Mouse (Mus musculus) thymus, adult 2 months (tissue): ENCODE results near the gene Csnk1g2. TPM values are rescaled to one million over a fixed set of nuclear protein-coding genes. Genes with fewer than 3 reads are reported as not detected.

Source experiments
- DNase-seq: peaks from one replicate; pipeline ENCODE4 v3.0.0; 2021
- H3K27ac ChIP-seq: fragments of 200-500 bp; 2 replicates; pipeline ENCODE4 v1.5.1; 2012; ENCODE audit warnings: low read length, control low read depth; ENCODE audit not compliant: control insufficient read depth, insufficient read depth
- H3K27me3 ChIP-seq: fragments of 200-500 bp; 2 replicates; pipeline ENCODE4 v1.6.1; 2012; ENCODE audit warnings: mild to moderate bottlenecking, low read length, moderate library complexity, mixed read lengths; ENCODE audit not compliant: control insufficient read depth, insufficient read depth
- H3K36me3 ChIP-seq: fragments of 200-500 bp; 2 replicates; pipeline ENCODE4 v1.6.1; 2012; ENCODE audit warnings: mild to moderate bottlenecking, low read length, moderate library complexity; ENCODE audit not compliant: control insufficient read depth, insufficient read depth
- H3K4me1 ChIP-seq: fragments of 200-500 bp; replicated peaks from 2 replicates; pipeline ENCODE4 v1.6.1; 2012; ENCODE audit warnings: low read length; ENCODE audit not compliant: control insufficient read depth, insufficient read depth
- H3K4me3 ChIP-seq: fragments of 200-500 bp; 2 replicates; pipeline ENCODE4 v1.5.1; 2012; ENCODE audit warnings: mild to moderate bottlenecking, low read length, control low read depth, moderate library complexity; ENCODE audit not compliant: control insufficient read depth, insufficient read depth
- CTCF ChIP-seq: fragments of 200-500 bp; IDR thresholded peaks from 2 replicates; pipeline ENCODE4 v1.5.1; 2012; ENCODE audit warnings: mild to moderate bottlenecking, control low read depth, low read length, moderate library complexity, borderline replicate concordance; ENCODE audit not compliant: control insufficient read depth, poor library complexity, insufficient read depth; ENCODE audit errors: extremely low read depth
- POLR2A ChIP-seq: fragments of 200-500 bp; IDR thresholded peaks from 2 replicates; pipeline ENCODE4 v1.6.1; 2012; ENCODE audit warnings: mild to moderate bottlenecking, low read length, control low read depth, moderate library complexity; ENCODE audit not compliant: control insufficient read depth, poor library complexity, insufficient read depth; ENCODE audit errors: extremely low read depth
- WGBS: fragments of 180-500 bp; shearing (Covaris S2); methylation state at CpG from one replicate; pipeline ENCODE4 v1.1.7; 2018; 5-methylcytosine and 5-hydroxymethylcytosine counted together
- polyA plus RNA-seq: library from polyadenylated mRNA; depleted of rRNA; stranded (reverse); fragments of >200 nt; gene quantifications from 2 replicates; pipeline ENCODE4 v1.2.3, GENCODE M21; 2012

Csnk1g2 gene
- polyA plus RNA-seq, 1 experiment, result 492 TPM

DNA sequence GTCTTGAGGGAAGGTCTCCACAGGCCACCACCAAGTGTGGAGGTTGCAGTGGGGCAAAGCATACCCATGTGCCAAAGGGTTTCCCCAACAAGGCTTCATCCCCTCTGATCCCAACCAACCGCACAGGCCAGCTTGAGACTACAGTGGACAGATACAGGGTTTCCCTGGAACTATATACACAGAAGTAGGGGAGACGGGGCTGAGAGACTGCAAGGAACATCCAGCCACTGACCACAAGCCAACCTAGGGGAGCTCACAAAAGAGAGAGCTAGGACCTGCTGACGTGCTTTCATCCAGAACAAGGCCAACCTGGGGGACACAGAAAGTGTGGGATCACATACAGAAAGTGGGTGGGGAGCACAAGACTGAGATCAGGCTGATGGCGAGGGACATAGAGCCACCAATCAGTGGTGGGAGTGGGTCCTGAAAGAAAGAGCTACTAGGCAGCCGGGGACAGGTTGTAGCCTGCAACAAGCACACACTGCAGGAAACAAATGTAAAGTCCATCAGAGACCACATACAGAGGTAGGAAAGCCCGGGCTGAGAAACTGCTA is 52.3 kb downstream of the Csnk1g2 start:
- WGBS, result 5% methylated on average over 6 of the region's 6 CpGs
- Histone ChIP-seq H3K4me1 (peaks cover 72% of the 10 kb centered on the region), H3K36me3 (peaks cover 25% of the 10 kb centered on the region), H3K27me3 (no peaks in the 10 kb centered on the region), H3K27ac (peak overlapping the region; percentile 9; the same call in 1 of the 2 replicates), H3K4me3 (peak overlapping the region; percentile 98)
- TF ChIP-seq CTCF (no peak), POLR2A (no peak)
- DNase-seq, result no peak

DNA sequence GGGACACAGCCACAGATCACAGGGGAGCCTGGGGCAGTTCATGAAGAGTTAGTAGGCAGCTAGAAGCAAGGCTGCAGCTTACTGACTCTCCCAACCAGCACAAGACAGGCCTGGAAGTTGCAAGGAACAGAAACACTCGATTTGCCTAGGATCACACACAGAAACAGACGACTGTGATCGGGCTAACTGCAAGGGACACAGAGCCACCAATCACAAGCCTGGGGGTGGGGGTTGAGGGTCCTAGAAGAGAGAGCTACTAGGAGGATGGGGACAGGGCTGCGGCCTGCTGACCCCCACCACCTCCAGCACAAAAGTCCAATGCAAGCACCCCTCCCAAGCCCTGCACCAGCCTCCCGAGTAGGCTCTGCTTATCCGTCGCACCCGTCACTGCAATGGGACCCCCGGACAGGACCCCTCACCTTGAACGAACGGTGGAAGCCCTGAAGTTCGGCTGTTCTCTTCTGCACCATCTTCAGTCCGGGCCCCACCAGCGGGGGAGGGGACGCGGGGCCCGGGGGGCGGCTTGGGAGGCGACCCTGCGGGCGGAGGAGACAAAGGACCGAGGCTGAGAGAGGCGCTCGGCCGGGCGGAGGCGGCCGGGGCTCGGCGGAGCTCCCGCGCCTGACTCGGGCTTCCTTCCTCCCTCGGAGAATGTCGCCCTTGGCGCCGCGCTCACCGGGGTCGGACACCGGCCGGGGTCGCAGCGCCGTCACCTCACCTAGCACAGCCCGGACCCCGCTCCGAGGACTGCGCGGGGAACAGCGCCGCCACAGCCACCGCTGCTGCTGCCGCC is 53.0 kb downstream of the Csnk1g2 start:
- Histone ChIP-seq H3K4me3 (peak overlapping the region; percentile 98), H3K36me3 (peaks cover 18% of the 10 kb centered on the region), H3K27ac (peak overlapping the region; percentile 9; the same call in 1 of the 2 replicates), H3K4me1 (peaks cover 78% of the 10 kb centered on the region), H3K27me3 (no peaks in the 10 kb centered on the region)
- WGBS, result under 1% methylated on average over 52 of the region's 54 CpGs
- no peak for DNase-seq
- TF ChIP-seq CTCF, result no peak
- no peak for TF ChIP-seq POLR2A

DNA sequence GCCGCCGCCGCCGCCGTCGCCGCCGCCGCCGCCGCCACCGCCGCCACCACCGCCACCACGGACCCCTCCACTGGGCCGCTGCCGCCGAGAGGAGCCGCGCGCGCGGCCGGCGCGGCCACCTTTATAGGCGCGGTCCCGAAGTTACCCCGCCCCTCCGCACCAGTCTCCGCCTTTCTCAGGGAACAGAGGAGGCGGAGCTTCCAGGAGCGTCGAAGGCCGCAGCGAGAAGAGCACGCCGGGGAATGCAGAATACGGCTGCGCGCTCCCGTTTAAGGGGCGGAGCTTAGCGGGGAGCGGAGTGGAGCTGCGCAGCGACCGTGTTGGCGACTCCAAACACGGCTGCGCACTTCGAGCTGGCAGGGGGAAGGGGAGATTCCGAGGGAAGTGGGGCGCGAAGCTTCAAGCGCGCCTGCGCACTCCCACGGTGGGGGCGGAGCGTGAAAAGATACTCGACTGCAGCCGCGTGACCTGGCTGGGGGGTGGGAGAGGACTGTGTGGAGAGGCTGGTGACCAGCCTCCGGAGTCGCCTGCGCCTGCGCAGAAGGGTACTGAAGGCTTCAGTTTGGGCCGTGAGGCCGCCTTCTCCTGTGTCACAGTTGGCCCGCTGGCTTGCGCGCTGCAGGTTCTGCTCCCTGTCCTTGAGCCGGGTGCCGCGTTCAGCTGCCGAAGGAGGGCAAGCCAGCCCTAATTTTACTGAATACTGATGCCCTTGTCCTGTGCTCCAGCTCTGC is 53.7 kb downstream of the Csnk1g2 start:
- H3K27ac ChIP-seq, result peak overlapping the region; percentile 97
- TF ChIP-seq POLR2A, result peak; percentile 99
- TF ChIP-seq CTCF, result peak; percentile 54
- peaks cover 76% of the 10 kb centered on the region for H3K4me1 ChIP-seq
- peak; percentile 99 for DNase-seq
- H3K27me3 ChIP-seq, result no peaks in the 10 kb centered on the region
- H3K4me3 ChIP-seq, result peak overlapping the region; percentile 98
- WGBS, result under 1% methylated on average over 69 of the region's 78 CpGs
- peaks cover 10% of the 10 kb centered on the region for H3K36me3 ChIP-seq

- WGBS, result 1% methylated on average over 9 of the region's 9 CpGs
- Histone ChIP-seq H3K4me3 (peak overlapping the region; percentile 71), H3K36me3 (0 out of 2 replicates have a peak, but pooled peaks cover 3% of the 10 kb centered on the region), H3K27ac (peak overlapping the region; percentile 97), H3K27me3 (no peaks in the 10 kb centered on the region), H3K4me1 (peaks cover 74% of the 10 kb centered on the region)
- TF ChIP-seq CTCF, result no peak
- TF ChIP-seq POLR2A, result no peak
- DNase-seq, result no peak
These were observed 54.7 kb downstream of the Csnk1g2 start for GRCm38 (mm10) chr10:80677128-80677875.

GRCm38 (mm10) chr10:80677942-80678436 is 55.4 kb downstream of the Csnk1g2 start, which contains the start of gene Mknk2:
Gene Mknk2, minus strand, starts transcription at chr10:80678112.
- DNase-seq, result peak; percentile 90
- H3K4me1 ChIP-seq, result peaks cover 74% of the 10 kb centered on the region
- WGBS, result 0% methylated on average over 8 of the region's 8 CpGs

More at GRCm38 (mm10) chr10:80677942-80678436, 55.4 kb downstream of the Csnk1g2 start, which contains the start of gene Mknk2:
- 0 out of 2 replicates have a peak, but pooled peaks have one; percentile 51 for TF ChIP-seq CTCF
- peak; percentile 88 for TF ChIP-seq POLR2A
- peak within 1 kb of the TSS; percentile 97 for H3K27ac ChIP-seq
- H3K36me3 ChIP-seq, result no peaks in the 10 kb centered on the region
- H3K27me3 ChIP-seq, result no peaks in the 10 kb centered on the region
- peak within 1 kb of the TSS; percentile 71 for H3K4me3 ChIP-seq
